Mouse (Mus musculus) heart, postnatal 10 days (tissue): ENCODE data around the gene Pheta2. TPM values are rescaled to one million over a fixed set of nuclear protein-coding genes. Genes with fewer than 3 reads are reported as not detected.

Source experiments
- DNase-seq, 2 experiments: peaks; one replicate each; pipeline ENCODE4 v3.0.0; 2021
- intact Hi-C: fragments of 180-260 bp; cut with DNase I; formaldehyde crosslinking; loops from one replicate; pipeline ENCODE4 v1.15.1; 2025
- total RNA-seq, 2 experiments: library from RNA; stranded (reverse); gene quantifications; 2 replicates each; pipeline ENCODE4 v1.2.3; 2021

The Pheta2 gene
- total RNA-seq = 1 to 10 TPM; 2.8 to 3.2 TPM

DNA sequence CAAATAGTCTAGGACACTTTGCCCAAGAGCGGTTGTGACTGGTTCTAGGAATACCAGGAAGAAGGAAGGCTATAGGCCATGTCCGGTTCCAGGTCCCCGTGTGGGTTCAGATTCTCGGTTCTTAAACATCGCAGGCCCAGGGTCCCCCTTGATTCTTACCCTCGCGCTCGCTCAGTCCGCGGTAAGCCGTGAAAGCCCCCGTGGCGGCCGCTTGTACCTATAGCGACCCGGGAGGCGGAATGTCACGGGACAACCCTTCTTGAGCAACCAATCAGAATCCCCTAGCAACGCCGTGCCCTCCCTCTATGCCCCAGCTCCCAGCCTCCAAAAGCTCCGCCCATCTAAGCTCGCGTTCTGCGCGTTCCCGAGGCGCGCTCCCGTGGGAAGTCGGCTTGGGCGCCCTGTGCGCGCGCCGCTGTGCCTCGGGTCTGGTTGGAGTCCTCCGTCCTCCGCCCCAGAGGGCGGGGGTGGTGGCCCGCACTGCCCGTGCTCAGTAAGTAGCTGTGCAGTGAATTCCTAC, at the start of gene Pheta2, which contains the start of the genes Naga and Smdt1:
Pheta2 (plus strand) TSS at position 350 of the 520 bp plus-strand sequence.
Naga (minus strand) TSS at position 333 of the 520 bp plus-strand sequence.
Smdt1 (plus strand) TSS at position 367 of the 520 bp plus-strand sequence.
- DNase-seq = peak; percentile 98 to 99
- intact Hi-C loops = loop anchor here (5.0 to 10.0 kb wide), 2 partner anchors 71 to 204 kb away; no protein-coding TSS in a partner anchor

DNA sequence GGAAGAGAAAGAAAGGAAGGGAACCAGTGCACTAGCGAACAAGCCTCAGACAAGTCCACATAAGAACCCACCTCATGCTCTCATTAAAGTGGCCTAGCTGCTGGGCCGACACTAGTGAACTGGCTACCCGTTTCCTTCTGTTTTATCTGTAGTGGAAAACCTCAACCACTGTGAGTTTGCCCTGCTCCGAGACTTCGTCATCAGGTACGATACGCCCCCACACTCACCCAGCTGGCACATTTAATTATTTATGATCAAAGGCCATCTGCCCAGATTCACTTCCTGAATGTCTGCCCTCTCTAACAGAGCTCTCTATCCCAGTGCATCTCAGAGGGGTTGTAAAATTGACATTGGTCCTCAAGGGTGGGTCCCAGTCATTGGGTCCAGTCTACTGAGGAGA, 48.5 kb upstream of the Pheta2 start:
- intact Hi-C loops = no loop called here
- no peak for DNase-seq

DNA sequence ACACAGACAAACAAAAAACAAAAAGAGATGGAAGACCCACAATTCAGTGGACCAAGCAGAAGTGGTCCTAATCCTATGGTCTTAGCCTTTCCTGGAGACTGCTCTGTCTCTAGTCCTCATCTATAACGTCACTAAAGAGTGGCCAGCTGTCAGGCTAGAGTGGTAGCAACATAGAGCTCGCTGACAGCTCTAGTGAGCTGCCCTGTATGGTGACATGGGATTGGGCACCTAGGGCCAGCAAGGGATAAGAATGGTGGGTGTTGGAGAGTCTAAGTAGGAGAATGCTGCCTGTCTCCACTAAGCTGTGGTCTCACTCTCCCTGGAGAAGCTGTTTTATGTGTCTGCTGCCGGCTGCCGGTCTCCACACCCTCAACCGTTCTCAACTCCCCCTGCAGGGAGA, 45.9 kb upstream of the Pheta2 start:
- no peak for DNase-seq
- intact Hi-C loops = no loop called here

DNA sequence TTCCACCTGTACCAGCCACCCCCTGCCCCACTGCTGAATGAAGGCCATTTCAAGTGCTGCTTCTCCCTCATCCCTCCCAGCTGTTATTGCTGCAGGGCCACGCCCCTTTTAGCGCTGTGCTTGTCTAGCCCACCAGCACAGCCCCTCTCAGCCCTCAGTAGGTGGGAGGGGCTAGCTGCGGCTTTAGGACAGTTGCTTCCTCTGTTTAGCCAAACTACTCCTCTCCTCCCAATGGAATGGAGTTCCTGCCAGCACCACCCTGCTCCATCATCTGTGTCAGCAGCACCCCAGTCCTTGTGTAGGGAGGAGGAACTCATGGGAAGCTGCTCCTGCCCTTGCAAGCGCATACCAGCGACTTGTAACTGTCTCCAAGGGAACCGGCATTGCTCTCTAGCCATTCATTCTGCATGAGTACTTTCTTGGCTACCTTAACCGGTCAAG, 45.5 kb upstream of the Pheta2 start:
- intact Hi-C loops = no loop called here
- DNase-seq = no peak

DNA sequence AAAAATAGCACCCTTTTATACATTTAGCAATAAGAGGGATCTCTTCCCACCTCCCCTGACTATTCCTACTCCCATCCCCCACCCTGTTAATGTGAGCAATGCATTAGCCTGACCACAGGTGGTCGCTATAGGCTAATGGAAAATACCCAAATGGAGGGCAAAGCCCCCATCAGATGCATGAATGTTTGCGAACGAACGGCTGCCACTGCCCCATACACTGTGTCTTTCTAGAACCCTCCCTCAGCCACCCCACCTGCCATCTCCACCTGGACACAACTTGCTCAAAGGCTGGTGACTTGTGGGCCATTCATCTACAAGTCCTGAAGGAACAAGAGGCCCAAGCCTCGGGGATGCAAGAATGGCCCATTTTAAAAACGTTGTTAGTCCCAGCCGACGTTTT, 44.7 kb upstream of the Pheta2 start:
- peak in 1 of 2 experiments; percentile 37 for DNase-seq
- intact Hi-C loops = no loop called here

DNA sequence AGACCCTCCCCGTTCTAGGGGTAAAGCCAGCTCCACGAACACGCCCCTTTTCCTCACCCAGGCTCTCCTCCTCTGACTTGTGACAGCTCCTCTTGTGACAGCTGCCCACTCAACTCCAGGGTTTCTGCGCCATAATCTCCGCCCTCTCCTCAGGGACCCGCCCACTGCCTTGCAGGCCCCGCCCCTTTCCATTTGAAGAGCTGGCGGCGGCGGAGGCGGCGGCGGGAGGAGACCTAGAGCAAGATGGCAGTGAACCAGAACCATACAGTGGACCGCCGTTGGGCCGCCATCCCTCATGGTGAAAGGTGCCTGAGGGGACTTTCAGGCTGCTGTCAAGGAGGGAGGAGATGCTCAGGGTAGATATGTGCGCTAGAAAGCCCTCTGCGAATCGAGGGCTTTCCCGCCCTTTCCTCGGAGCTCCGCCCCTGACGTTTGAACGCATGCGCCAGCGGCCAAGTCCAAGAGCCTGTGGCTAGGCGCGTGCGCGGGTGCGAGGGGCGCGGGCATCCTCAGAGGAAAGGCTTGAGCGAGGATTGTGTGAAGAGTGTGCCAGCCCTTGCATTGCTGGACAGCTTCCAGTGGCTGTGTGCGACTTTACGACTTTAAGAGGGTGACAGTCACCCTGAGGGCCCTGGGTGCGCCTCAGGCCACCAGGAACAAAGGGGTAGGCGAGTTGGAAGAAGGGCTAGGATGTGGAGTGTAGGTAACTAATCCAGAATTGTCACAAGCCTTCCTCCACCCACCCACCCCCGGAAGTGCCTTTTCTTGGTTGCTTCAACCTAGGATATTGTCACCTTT, 39.8 kb upstream of the Pheta2 start, which contains the start of gene Wbp2nl:
Wbp2nl (plus strand) TSS at position 191 of the 798 bp plus-strand sequence.
- DNase-seq = no peak
- intact Hi-C loops = no loop called here

DNA sequence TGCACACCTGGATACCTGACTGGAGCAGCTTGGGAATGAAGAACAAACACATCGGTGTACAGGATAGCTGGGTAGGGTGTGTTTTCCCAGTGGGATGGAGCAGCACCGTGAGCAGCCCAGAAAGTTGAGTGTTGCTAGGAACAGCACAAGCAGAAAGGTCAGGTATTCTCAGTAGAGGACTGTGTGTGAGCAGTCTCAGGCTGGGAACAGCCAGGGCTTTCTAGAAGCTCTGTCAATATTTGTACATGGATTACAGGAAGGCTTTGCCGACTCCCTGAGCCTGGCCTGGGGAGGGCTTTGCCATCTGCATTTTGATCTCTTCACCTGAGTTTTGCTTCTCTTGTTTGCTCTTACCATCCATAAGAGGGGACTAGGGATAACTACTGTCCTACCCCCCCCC, 31.6 kb upstream of the Pheta2 start:
- no peak for DNase-seq
- intact Hi-C loops = no loop called here

DNA sequence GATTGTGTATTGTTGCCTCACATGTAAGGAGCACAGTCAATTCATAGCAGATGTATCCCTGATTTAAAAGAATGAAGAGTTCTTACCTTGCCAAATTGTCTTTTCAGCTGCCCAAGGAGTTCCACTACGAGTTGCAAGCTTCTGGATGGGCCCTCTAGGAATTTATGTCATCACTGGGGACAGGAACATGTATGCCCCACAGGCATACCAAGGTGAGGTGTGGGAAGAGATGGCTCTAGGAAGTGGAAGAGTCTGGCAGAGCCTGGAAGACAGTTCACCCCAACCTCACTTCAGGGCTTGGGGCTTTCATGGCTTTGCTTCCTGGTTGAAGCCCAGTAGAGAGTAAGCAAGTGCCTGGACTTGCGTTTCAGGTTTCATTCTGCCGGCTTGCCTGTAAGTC, 30.3 kb upstream of the Pheta2 start:
- no peak for DNase-seq
- intact Hi-C loops = no loop called here

DNA sequence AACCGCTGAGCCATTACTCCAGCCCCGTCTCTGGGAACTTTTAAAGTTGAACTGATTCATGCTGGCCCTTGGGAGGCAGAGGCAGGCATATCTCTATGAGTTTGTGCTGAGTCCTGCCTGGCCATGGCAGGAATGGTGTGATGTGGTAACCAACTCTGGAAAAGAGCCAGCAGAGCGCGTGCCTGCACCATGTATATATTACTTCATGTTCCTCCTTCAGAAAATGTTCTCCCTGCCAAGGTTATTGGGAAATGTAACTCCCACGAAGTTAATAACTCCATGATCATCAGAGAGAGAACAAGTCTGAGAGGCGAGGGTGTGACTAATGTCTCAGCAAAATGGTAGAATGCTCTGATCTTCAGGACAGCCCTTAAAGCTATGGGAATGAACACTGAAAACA, 20.9 kb upstream of the Pheta2 start:
- intact Hi-C loops = no loop called here
- DNase-seq = no peak

DNA sequence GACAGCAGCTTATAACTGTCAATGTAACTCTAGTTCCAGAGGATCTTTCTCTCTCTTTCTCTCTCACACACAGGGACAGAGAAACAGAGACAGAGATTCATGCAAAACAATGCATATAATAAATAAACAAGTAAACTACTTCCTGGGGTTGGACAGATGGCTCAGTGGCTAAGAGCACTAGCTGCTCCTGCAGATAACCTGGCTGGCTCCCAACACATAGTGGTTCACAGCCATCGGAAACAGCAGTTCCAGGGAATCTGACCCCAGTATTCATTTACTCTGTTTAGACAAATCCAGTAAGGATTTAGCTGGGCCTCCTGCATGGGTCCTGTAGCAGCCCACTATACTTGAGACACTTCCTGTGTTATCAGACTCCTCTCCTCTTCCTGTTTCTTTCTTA, 19.1 kb upstream of the Pheta2 start:
- intact Hi-C loops = no loop called here
- DNase-seq = no peak

DNA sequence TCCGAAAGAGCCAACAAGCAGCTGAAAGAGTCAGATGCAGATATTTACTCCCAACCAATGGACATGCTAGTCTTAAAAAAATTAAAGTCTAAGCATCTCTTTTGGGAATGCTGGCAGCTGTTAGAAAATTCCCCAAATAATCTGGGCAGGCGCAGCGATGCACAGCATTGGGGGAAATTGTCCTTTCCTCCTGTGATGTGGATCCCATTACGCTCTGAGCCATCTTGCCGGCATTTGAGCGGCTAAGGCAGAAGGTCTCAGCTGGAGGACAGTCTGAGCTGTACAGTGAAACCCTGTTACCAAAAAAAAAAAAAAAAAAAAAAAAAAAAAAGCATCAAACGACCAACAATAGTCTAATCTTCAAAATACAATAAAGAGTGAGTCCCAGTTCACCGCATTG, 16.5 kb upstream of the Pheta2 start:
- intact Hi-C loops = no loop called here

DNA sequence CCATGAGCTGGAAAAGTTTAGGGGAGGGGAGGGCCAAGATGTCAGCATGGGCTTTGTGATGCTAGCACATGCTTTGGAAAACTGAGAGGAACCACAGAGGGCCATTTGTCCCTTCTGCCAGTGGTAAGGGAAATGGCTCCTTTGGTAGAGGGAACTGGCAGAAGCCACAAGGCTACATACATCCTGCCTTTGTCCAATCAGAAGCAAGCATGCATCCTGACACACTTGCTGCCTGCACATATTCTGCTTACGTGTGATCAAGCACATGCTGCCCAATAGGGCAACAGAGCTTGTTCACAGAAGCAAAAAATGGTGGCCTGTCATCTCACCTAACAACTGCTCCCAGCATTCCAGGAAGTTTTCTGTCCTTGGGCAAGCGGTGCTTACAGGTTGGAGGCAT, 13.4 kb upstream of the Pheta2 start:
- intact Hi-C loops = no loop called here
- no peak for DNase-seq

More for the DNA sequence above, 16.5 kb upstream of the Pheta2 start:
- no peak for DNase-seq

DNA sequence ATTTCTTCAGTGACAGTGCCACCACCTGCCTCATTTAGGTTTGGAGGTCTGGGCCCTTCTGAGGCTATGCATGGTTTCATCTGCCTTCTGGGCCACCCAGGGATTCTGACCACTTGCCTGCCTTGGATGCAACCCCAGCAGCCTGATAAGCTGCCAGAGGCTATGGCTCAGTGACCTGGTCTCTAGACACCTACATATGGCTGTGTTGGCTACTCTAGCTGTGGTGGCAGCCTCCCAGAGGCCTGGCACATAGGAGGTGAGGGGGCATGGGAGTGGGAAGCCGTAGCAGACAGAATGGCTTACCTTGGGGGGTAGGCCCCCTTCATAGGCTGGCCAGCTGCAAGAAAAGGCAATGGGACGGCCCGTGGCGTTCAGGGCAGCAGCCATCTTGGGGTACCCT, 3.5 kb upstream of the Pheta2 start:
- intact Hi-C loops = loop anchor here (5.0 to 10.0 kb wide), 2 partner anchors 68 to 200 kb away; no protein-coding TSS in a partner anchor
- DNase-seq = no peak

DNA sequence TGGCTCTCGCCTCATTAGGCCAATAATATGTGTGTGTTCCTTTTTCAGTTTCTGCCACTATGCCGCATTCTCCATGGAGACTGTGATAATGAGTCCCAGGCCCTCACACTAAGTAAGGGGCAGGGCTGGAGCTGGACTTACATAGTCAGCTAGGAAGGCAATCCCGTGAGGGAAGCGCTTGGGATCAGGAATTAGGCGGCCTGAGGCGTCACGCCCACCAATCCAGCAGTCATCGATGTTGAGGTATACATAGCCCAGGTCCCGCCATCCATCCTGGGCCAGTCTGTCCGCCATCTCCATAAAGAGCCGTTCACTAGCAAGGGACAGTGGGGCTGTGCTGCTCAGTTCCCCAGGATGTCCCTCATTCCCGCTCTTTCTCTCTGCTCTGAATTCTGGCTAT, 2.1 kb upstream of the Pheta2 start:
- DNase-seq = no peak
- intact Hi-C loops = loop anchor here (5.0 to 10.0 kb wide), 2 partner anchors 69 to 202 kb away; no protein-coding TSS in a partner anchor

DNA sequence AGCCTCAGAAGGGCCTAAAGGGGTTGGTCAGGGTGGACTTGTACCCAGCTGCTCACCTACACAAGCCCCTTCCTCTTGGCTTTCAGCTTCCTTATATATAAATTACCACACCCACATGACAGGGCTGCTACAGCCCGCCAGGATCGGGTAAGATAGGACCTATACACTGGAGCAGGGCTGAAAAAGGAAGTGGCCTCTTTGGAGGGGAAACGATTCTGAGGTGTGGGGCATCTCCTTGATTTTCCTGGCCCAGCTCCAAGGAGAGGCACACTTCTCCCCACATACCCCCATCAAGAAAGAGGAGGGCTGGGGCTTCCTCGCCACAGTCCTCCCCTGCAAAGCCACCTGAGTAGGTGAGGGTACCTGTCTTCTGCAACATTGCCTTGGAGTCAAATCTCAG, 867 bp upstream of the Pheta2 start:
- no peak for DNase-seq
- intact Hi-C loops = loop anchor here (5.0 to 10.0 kb wide), 2 partner anchors 71 to 203 kb away; no protein-coding TSS in a partner anchor

DNA sequence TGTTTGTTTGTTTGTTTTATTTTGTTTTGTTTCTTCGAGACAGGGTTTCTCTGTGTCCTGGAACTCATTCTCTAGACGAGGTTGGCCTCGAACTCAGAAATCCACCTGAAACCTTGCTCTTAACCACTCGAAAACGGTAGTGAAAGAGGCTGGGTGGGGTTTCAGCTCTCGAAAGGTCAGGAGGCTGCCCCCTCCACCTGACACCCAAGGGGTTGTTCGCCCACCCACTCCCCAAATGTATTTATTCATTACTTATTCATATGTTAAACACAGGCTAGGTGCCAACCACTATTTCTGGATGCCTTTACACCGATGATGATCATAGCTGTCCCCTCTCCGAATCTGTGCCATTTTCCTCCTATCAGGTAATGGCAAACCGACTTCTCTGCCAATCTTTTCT, 408 bp downstream of the Pheta2 start:
- no peak for DNase-seq
- intact Hi-C loops = loop anchor here (5.0 to 10.0 kb wide), 2 partner anchors 72 to 204 kb away; no protein-coding TSS in a partner anchor

DNA sequence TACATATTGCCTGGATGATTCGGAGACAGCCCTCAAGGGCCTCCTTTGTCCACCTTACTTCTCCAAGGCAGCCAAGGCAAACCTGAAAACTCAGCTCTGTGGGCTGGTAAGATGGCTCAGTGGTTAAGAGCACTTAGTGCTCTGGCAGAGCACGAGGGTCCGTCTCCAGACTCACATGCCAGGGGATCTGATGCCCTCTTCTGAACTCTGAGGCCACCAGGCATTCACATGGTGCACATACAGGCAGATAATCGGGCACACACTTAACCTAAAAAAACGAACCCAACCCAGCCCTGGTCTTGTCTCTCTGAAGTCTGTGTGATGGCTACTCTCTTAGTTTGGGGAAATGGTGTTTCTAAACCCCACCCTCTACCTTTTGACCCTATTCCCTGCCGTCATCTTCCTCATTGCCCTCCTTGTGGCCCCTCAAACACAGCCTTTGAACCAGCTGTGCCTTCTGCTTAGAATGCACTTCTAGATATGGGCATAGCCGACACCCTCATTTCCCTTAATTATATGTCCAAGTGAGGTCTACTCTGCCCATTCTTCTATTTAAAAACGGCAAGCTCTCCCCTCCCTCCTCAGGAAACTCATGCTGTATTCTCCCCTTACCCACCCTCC, 1.0 kb downstream of the Pheta2 start:
- intact Hi-C loops = loop anchor here (5.0 to 10.0 kb wide), 2 partner anchors 72 to 205 kb away; no protein-coding TSS in a partner anchor
- no peak for DNase-seq

DNA sequence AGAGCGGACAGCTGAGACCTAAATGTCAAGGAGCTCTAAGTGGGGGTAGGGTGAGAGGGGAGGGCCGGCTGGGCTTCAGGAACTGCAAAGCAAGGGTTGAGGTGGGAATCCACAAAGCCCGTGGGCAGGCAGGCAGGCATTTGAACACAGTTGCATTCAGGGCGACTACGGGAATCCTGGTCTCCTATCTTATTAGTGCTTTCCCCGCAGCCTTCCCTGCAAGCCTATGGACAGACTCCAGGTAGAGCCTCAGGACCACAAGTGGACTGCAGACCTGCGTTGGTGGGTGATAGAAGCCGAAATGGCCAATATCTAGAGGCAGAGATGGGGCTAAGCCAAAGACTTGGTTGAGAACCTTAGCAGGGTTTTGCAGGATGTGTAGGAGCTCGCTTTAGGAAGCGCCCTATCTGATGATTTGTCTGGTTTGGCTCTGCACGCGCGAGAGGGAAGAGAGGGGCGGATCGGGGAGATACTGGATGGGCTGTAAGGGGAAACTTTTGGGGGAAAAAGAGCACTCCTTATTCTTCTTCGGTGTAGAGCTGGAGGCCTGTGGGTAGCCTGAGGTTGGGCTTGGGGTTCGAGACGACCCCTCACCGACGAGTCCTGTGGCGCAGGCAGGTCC, 1.8 kb downstream of the Pheta2 start:
- intact Hi-C loops = no loop called here
- no peak for DNase-seq

DNA sequence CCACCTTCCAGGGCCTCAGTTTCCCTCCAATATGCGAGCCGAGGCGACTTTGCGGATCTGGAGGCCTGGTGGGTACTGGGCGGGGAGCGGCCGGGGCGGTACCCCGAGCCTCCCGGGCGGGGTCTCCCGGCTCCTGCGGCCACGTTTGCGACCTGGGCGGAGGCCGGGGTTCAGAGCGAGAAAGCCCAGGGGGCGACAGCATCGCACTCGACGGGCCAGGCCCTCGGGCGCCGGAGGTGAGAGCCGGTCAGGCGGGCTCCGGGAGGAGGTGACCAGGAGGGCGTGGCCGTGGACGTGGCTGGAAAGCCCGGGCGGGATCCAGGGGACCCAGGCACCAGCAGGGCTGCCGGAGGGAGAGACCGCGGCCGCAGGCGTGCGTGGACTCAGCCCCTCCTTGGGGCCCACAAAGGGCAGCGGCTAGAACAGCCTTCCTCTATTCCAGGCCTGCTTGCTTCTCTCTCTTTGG, 2.3 kb downstream of the Pheta2 start:
- intact Hi-C loops = no loop called here

DNA sequence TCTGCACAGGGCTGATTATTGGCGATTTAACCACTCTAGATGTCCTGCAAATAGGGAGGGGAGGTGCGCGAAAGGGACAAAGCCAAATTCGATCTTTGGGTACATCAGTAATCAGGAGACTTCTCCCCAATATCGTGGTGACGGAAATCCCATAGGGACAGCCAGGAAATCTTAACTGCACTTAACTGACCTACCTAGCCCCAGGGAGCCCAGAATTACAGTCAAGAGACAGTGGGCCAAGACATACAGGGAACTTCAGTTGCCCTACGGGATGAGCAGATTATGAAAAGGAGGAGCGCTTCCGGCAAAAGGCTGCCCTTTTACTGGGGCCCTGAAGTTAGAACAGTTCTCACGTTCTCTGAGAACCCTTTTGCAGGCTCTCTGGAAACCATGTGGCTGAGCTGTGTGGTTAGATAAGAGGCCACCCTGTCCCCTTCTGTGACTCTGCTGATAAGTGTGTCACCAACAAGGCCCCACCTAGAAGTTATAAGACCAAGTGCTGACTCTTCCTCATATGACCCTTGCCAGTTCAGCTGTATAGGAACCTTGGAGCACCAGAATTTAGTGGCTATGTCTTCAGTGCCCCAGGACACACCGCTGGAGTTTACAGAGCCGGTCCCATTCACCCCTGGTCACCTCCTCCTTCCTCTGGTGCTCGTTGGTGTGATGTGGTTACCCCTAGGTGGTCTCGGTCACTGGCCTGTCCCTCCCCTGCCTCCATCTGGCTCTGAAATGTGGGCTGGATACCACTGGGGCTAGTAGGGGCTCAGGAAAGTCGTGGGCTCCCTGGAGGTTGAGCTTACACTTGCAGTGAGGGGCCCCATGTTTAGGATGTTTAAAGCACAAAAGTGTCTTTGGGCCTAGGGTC, 3.2 kb downstream of the Pheta2 start:
- intact Hi-C loops = no loop called here
- peak in 1 of 2 experiments; percentile 23 for DNase-seq

More for the DNA sequence above, 2.3 kb downstream of the Pheta2 start:
- peak; percentile 73 to 75 for DNase-seq
